ENCODE assay signal across 8 mouse cellular contexts in the genomic region with DNA sequence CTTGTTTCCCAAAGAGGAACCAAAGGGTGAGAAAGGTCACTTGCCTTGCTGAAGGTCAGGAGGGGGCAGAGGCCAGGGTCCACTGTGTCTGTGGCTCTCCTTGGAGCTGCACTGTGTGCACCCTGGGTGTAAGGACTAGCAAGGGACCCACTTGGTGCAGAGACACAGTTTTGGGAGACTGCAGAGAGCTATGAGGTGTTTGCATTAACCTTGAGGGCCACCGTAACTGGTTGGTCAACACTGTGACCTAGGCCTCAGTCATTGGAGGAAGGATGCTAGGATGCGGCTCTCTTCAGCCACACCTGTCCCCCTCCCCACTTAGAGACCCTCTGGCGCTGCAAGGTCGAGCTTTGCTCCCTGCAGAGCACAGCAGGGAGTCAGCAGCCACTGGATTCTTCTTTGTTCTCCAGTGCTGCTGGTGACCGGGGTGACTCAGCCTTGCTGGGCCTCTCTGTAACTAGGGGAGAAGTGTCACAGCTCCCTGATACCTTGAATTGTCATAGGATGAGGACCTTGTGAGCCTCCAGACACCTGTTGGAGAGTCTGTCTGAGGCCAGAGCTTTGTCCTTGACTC. TPM values are rescaled to one million over a fixed set of nuclear protein-coding genes. Genes with fewer than 3 reads are reported as not detected.
DNase-seq lines count a peak whose midpoint lies in the region; ATAC-seq and TF ChIP-seq lines count a peak whose summit lies in the region.

No protein-coding gene starts in this region.

- no peak for TF ChIP-seq CTCF in bone marrow macrophage, adult 2 months (IDR thresholded peaks at IDR 0.05; ENCODE audit: low read depth, low read length)

- H3K9ac ChIP-seq in kidney, embryonic 15.5 days, result no peak overlapping the region
- peak overlapping the region; percentile 96 for H3K9ac ChIP-seq in hindbrain, embryonic 14.5 days
- H3K9ac ChIP-seq in midbrain, embryonic 15.5 days, result peak overlapping the region; percentile 78; the same call in 1 of the 2 replicates

- 73% methylated on average over 5 of the region's 5 CpGs for WGBS in kidney, embryonic 15.5 days
- 32% methylated on average over 5 of the region's 5 CpGs for WGBS in hindbrain, embryonic 14.5 days
- WGBS in midbrain, embryonic 15.5 days, result 38% methylated on average over 5 of the region's 5 CpGs

- peaks cover 65% of the 10 kb centered on the region for H3K4me1 ChIP-seq in kidney, embryonic 15.5 days
- peaks cover 68% of the 10 kb centered on the region for H3K4me1 ChIP-seq in bone marrow macrophage, adult 2 months (ENCODE audit: control insufficient read depth, insufficient read depth, low read length)
- peaks cover 65% of the 10 kb centered on the region for H3K4me1 ChIP-seq in hindbrain, embryonic 14.5 days (replicated peaks; ENCODE audit: control insufficient read depth, insufficient read depth, low read length)
- peaks cover 61% of the 10 kb centered on the region for H3K4me1 ChIP-seq in midbrain, embryonic 15.5 days

- no peaks in the 10 kb centered on the region for H3K9me3 ChIP-seq in kidney, embryonic 15.5 days (replicated peaks)
- H3K9me3 ChIP-seq in hindbrain, embryonic 14.5 days (ENCODE audit: control insufficient read depth, low read length), result no peaks in the 10 kb centered on the region
- H3K9me3 ChIP-seq in midbrain, embryonic 15.5 days, result no peaks in the 10 kb centered on the region

- no peak for TF ChIP-seq POLR2A in bone marrow macrophage, adult 2 months (IDR thresholded peaks at IDR 0.05; ENCODE audit: borderline replicate concordance, low read depth, low read length)

- H3K4me2 ChIP-seq in kidney, embryonic 15.5 days, result peak overlapping the region; percentile 94
- H3K4me2 ChIP-seq in hindbrain, embryonic 14.5 days (replicated peaks), result peak overlapping the region; percentile 80
- H3K4me2 ChIP-seq in midbrain, embryonic 15.5 days, result peak overlapping the region; percentile 77

- H3K27me3 ChIP-seq in kidney, embryonic 15.5 days, result no peaks in the 10 kb centered on the region
- H3K27me3 ChIP-seq in hindbrain, embryonic 14.5 days (ENCODE audit: control insufficient read depth, insufficient read depth, low read length), result no peaks in the 10 kb centered on the region
- H3K27me3 ChIP-seq in midbrain, embryonic 15.5 days (replicated peaks), result no peaks in the 10 kb centered on the region

- DNase-seq in kidney, postnatal 14 days, result no peak
- no peak for DNase-seq in hindbrain, embryonic 14.5 days (ENCODE audit: low spot score)
- DNase-seq in embryo, embryonic 11 days, result no peak
- DNase-seq in urinary bladder, postnatal 4 days (ENCODE audit: low spot score in 2 of 2), result no peak
- no peak for DNase-seq in layer of hippocampus, adult 18-20 months (ENCODE audit: low spot score in 2 of 2)

- H3K36me3 ChIP-seq in kidney, embryonic 15.5 days, result no peaks in the 10 kb centered on the region
- no peaks in the 10 kb centered on the region for H3K36me3 ChIP-seq in hindbrain, embryonic 14.5 days (replicated peaks; ENCODE audit: control insufficient read depth, insufficient read depth)
- H3K36me3 ChIP-seq in midbrain, embryonic 15.5 days (replicated peaks), result no peaks in the 10 kb centered on the region

- H3K27ac ChIP-seq in kidney, embryonic 15.5 days, result no peak overlapping the region
- H3K27ac ChIP-seq in bone marrow macrophage, adult 2 months (ENCODE audit: insufficient read depth, low read depth, low read length), result peak overlapping the region; percentile 84
- no peak overlapping the region for H3K27ac ChIP-seq in hindbrain, embryonic 14.5 days
- H3K27ac ChIP-seq in midbrain, embryonic 15.5 days, result no peak overlapping the region

- 0 out of 2 replicates have a peak overlapping the region, but pooled peaks have one; percentile 80 for H3K4me3 ChIP-seq in kidney, embryonic 15.5 days (replicated peaks)
- peak overlapping the region; percentile 67 for H3K4me3 ChIP-seq in bone marrow macrophage, adult 2 months (ENCODE audit: insufficient read depth, low read length)
- H3K4me3 ChIP-seq in hindbrain, embryonic 14.5 days (replicated peaks; ENCODE audit: low read length), result peak overlapping the region; percentile 85
- peak overlapping the region; percentile 62 for H3K4me3 ChIP-seq in midbrain, embryonic 15.5 days

- no peak for ATAC-seq in kidney, embryonic 15.5 days (replicated peaks; ENCODE audit: low FRiP score)
- ATAC-seq in hindbrain, embryonic 14.5 days (ENCODE audit: low FRiP score), result no peak
- no peak for ATAC-seq in midbrain, embryonic 15.5 days (replicated peaks)

RNA-seq across cellular contexts. Expression of a gene that starts 2.0 kb away (rescaled TPM):
- 9.4 and 11.7 TPM in 2 replicates for polyA plus RNA-seq in kidney, embryonic 15.5 days (2015; fragmentation: Nextera tagmentation; extraction: Ambion mirVana)
- 127 and 135 TPM in 2 replicates for polyA plus RNA-seq in bone marrow macrophage, adult 2 months (2012; ENCODE audit: insufficient read depth, insufficient read length, missing spikeins)
- polyA plus RNA-seq in hindbrain, embryonic 14.5 days (2014; fragmentation: Nextera tagmentation; extraction: Ambion mirVana), result 9.8 and 10.1 TPM in 2 replicates
- 20.1 and 20.3 TPM in 2 replicates for polyA plus RNA-seq in midbrain, embryonic 15.5 days (2015; fragmentation: Nextera tagmentation; extraction: Ambion mirVana)
- total RNA-seq in layer of hippocampus, adult 18-20 months (2021), result 100 to 1,000 TPM; 143 to 168 TPM

RNA-seq across cellular contexts. Expression of a gene that starts 53.7 kb away (rescaled TPM):
- 765 and 856 TPM in 2 replicates for polyA plus RNA-seq in kidney, embryonic 15.5 days (2015; fragmentation: Nextera tagmentation; extraction: Ambion mirVana)
- polyA plus RNA-seq in bone marrow macrophage, adult 2 months (2012; ENCODE audit: insufficient read depth, insufficient read length, missing spikeins), result 1,023 and 1,161 TPM in 2 replicates
- polyA plus RNA-seq in hindbrain, embryonic 14.5 days (2014; fragmentation: Nextera tagmentation; extraction: Ambion mirVana), result 445 and 515 TPM in 2 replicates
- 382 and 405 TPM in 2 replicates for polyA plus RNA-seq in midbrain, embryonic 15.5 days (2015; fragmentation: Nextera tagmentation; extraction: Ambion mirVana)
- total RNA-seq in layer of hippocampus, adult 18-20 months (2021), result 100 to 1,000 TPM; 288 to 291 TPM
